Mouse (Mus musculus) embryonic fibroblast, embryonic 13.5 days (primary cell): ENCODE results near the gene C1ra.

Experiments
- CTCF ChIP-seq: IDR thresholded peaks from 2 replicates; pipeline ENCODE4 v1.5.1; 2011; ENCODE audit warnings: mild to moderate bottlenecking, control low read depth, low read length, moderate library complexity, borderline replicate concordance; ENCODE audit not compliant: insufficient read depth
- POLR2A ChIP-seq: IDR thresholded peaks from 2 replicates; pipeline ENCODE4 v1.6.1; 2011; ENCODE audit warnings: low read depth, mild to moderate bottlenecking, control low read depth, low read length, moderate library complexity

DNA sequence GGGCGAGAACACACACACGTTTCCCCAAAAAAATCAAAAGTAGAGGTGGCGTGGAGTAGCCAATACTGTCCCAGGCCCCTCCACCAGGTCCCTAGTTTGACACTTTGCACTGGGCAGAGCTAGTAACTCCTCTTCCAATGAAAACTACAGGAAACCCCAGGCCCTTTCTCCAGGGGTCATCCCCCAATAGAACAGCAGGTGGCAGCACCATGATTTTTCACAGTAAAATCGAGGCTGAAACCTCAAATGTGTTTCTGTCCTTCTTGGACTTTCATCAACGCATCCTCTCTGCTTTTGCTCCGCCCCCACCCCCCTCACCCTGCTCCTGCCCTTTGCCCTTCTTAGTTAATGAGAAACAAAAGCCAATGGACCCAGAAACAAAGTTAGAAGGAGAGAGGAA lies 30.6 kb upstream of the C1ra start:
- TF ChIP-seq POLR2A = no peak
- TF ChIP-seq CTCF = no peak
